Mouse (Mus musculus) limb, embryonic 11.5 days (tissue): ENCODE results near the gene Bean1. TPM values are rescaled to one million over a fixed set of nuclear protein-coding genes. Genes with fewer than 3 reads are reported as not detected.

ENCODE experiments used
- ATAC-seq: fragments of 200-750 bp; cut with Nextera tagmentation; 2 replicates; pipeline ENCODE4 v1.8.0; 2017; ENCODE audit warnings: low read depth; ENCODE audit not compliant: insufficient number of reproducible peaks, low FRiP score, low TSS enrichment
- DNase-seq: peaks from one replicate; pipeline ENCODE4 v3.0.0-alpha.2; 2015; ENCODE audit warnings: low spot score
- H3K27ac ChIP-seq: fragments of 300-500 bp; sonication (generic); replicated peaks from 2 replicates; pipeline ENCODE4 v1.5.1; 2014; ENCODE audit warnings: low read depth, mild to moderate bottlenecking, low read length
- H3K27me3 ChIP-seq: fragments of 300-500 bp; sonication (generic); 2 replicates; pipeline ENCODE4 v1.6.1; 2014; ENCODE audit warnings: mild to moderate bottlenecking, low read length, mixed read lengths; ENCODE audit not compliant: control insufficient read depth, insufficient read depth
- H3K36me3 ChIP-seq: fragments of 300-500 bp; sonication (generic); 2 replicates; pipeline ENCODE4 v1.6.1; 2014; ENCODE audit warnings: mild to moderate bottlenecking, low read length, moderate library complexity, mixed read lengths; ENCODE audit not compliant: control insufficient read depth, insufficient read depth
- H3K4me1 ChIP-seq: fragments of 300-500 bp; sonication (generic); 2 replicates; pipeline ENCODE4 v1.6.1; 2014; ENCODE audit warnings: low read length, mixed read lengths; ENCODE audit not compliant: control insufficient read depth, insufficient read depth
- H3K4me2 ChIP-seq: fragments of 300-500 bp; sonication (generic); 2 replicates; pipeline ENCODE4 v1.6.1; 2014; ENCODE audit warnings: low read depth, mild to moderate bottlenecking, moderate library complexity; ENCODE audit not compliant: severe bottlenecking
- H3K4me3 ChIP-seq: fragments of 300-500 bp; sonication (generic); 2 replicates; pipeline ENCODE4 v1.5.1; 2014; ENCODE audit warnings: low read depth, low read length
- H3K9ac ChIP-seq: fragments of 300-500 bp; sonication (generic); 2 replicates; pipeline ENCODE4 v1.6.1; 2014; ENCODE audit warnings: mild to moderate bottlenecking, low read length
- H3K9me3 ChIP-seq: fragments of 300-500 bp; sonication (generic); 2 replicates; pipeline ENCODE4 v1.6.1; 2016; ENCODE audit warnings: low read length; ENCODE audit not compliant: control insufficient read depth
- WGBS: fragments of 180-500 bp; shearing (Covaris S2); extraction: QIAGEN DNeasy Blood & Tissue Kit; methylation state at CpG from one replicate; pipeline ENCODE4 v1.1.7; 2014; 5-methylcytosine and 5-hydroxymethylcytosine counted together
- polyA plus RNA-seq: library from polyadenylated mRNA; unstranded; fragments of >200 nt; fragmentation: Nextera tagmentation; extraction: Ambion mirVana; gene quantifications from 2 replicates; pipeline ENCODE4 v1.2.1, GENCODE M21; 2014

Bean1 gene
- polyA plus RNA-seq, 1 experiment from 2014 or later, result 0.33 TPM

DNA sequence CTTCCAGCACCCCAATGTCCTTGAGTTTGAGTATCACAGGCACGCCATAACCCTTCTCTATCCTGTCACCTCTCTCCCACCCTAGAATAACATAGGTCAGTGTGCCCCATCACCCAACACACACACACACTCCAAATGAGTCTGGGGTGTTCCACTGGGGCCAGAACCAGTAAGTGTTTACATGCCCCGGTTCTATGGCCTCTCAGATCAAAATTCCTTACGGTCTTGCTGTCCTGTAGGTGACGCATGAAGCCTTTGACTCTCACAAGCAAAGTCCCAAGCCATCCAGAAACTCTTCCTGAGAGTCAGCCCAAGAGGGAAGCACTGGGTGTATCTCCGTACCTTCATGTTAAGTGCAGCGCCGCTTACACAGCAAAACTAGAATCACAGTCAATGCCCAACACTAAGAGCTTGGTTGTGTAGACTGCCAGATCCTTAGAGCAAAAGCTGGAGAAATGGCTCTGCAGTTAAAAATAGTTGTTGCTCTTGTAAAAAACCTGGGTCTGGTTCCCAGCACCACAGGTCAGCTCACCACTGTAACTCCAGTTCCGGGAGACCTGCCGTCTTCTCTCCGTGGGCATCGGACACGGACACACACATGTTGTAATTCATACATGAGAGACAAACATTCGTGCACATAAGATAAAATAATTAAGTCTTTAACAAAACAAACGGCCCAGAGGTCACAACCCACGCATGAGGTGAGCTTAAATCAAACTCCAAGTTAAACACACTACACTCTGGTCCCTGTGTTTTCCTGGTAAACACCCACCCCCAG, 23.3 kb upstream of the Bean1 start:
- DNase-seq (no peak), ATAC-seq (no peak)
- no peak overlapping the region for H3K27ac ChIP-seq
- WGBS, result 88% methylated on average over 15 of the region's 15 CpGs
- no peaks in the 10 kb centered on the region for H3K27me3 ChIP-seq
- no peak overlapping the region for H3K4me2 ChIP-seq
- no peak overlapping the region for H3K4me3 ChIP-seq
- no peak overlapping the region for H3K9ac ChIP-seq
- H3K4me1 ChIP-seq, result no peaks in the 10 kb centered on the region
- no peaks in the 10 kb centered on the region for H3K9me3 ChIP-seq
- H3K36me3 ChIP-seq, result no peaks in the 10 kb centered on the region

DNA sequence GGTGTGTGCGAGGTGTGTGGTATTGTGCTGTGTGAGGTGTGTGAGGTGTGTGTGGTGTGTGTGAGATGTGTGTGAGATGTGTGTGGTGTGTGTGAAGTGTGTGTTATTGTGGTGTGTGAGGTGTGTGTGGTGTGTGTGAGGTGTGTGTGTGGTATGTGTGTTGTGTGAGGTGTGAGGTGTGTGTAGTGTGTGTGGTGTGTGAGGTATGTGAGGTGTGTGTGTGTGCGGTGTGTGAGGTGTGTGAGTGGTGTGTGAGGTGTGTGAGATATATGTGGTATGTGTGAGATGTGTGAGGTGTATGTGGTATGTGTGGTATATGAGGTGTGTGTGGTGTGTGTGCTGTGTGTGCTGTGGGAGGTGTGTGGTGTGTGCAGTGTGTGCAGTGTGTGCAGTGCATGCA, 22.3 kb upstream of the Bean1 start:
- Histone ChIP-seq H3K9me3 (no peaks in the 10 kb centered on the region), H3K27me3 (no peaks in the 10 kb centered on the region), H3K27ac (no peak overlapping the region), H3K4me3 (no peak overlapping the region), H3K4me1 (no peaks in the 10 kb centered on the region), H3K36me3 (no peaks in the 10 kb centered on the region), H3K9ac (no peak overlapping the region), H3K4me2 (no peak overlapping the region)
- ATAC-seq (peak; percentile 60; the same call in 1 of the 2 replicates), DNase-seq (no peak)
- 90% methylated on average over 2 of the region's 2 CpGs for WGBS

GRCm38 (mm10) chr8:104160731-104161130, 9.5 kb upstream of the Bean1 start:
- Histone ChIP-seq H3K27me3 (no peaks in the 10 kb centered on the region), H3K9ac (no peak overlapping the region), H3K27ac (no peak overlapping the region), H3K9me3 (no peaks in the 10 kb centered on the region), H3K4me2 (no peak overlapping the region), H3K36me3 (no peaks in the 10 kb centered on the region), H3K4me1 (no peaks in the 10 kb centered on the region), H3K4me3 (no peak overlapping the region)
- 67% methylated on average over 5 of the region's 5 CpGs for WGBS
- DNase-seq (no peak), ATAC-seq (no peak)

DNA sequence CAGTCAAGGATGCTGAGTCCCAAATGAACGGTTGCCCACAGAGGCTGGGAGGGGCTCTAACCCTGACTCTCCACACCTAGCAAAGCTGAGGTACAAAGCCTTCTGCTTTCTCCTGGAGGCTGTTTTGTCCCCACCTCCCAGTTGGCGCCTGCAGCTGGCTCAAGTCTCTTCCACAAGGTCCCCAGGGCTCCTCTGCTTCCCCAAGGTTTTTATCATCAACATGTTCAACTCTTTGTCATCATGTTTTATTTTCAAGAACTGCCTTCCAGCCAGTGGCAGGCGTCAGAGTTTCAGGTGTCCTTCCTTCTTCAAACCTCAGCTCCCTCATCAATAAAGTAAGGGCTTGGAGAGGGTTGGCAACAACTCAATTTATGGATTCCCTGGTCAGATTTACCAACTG, 781 bp upstream of the Bean1 start:
- H3K9me3 ChIP-seq, result no peaks in the 10 kb centered on the region
- no peak overlapping the region for H3K4me3 ChIP-seq
- H3K27me3 ChIP-seq, result peaks cover 40% of the 10 kb centered on the region
- no peak overlapping the region for H3K9ac ChIP-seq
- DNase-seq, result no peak
- H3K4me2 ChIP-seq, result no peak overlapping the region
- no peak for ATAC-seq
- 74% methylated on average over 3 of the region's 3 CpGs for WGBS
- no peak overlapping the region for H3K27ac ChIP-seq
- no peaks in the 10 kb centered on the region; the same call in 1 of the 2 replicates for H3K4me1 ChIP-seq
- no peaks in the 10 kb centered on the region for H3K36me3 ChIP-seq

DNA sequence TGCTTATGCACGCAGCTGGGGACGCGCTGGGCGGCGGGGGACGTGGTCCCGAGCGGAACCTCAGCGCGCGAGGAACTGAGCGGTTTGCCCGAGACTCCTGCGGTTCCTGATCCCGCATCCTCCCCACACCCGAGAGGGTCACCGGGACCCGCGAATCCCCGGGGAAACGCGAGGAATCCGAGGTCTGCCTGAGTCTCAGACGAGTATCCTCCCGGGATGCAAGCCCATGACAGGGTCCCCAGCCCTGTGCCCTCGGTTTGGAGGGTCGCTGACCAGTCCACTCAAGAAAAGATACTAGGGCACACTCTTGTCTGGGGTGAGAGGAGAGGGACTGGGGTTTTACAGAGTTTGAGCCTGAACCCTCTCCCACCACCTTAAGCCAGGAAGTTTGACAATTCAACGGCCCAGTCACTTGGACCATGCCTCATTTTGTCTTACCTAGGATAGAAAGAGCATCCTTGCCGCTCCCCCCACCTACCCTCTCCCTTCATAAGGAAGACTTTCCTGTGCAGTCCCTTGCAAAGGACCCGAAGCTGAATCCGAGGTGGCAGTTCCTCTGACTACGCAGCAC, 893 bp downstream of the Bean1 start:
- no peaks in the 10 kb centered on the region; the same call in 1 of the 2 replicates for H3K4me1 ChIP-seq
- H3K9ac ChIP-seq, result peak overlapping the region; percentile 52
- no peaks in the 10 kb centered on the region for H3K9me3 ChIP-seq
- peak overlapping the region; percentile 48 for H3K4me3 ChIP-seq
- H3K36me3 ChIP-seq, result no peaks in the 10 kb centered on the region
- ATAC-seq (no peak), DNase-seq (no peak)
- H3K27me3 ChIP-seq, result peaks cover 40% of the 10 kb centered on the region
- peak overlapping the region; percentile 88 for H3K4me2 ChIP-seq
- no peak overlapping the region for H3K27ac ChIP-seq
- WGBS, result 5% methylated on average over 32 of the region's 32 CpGs

DNA sequence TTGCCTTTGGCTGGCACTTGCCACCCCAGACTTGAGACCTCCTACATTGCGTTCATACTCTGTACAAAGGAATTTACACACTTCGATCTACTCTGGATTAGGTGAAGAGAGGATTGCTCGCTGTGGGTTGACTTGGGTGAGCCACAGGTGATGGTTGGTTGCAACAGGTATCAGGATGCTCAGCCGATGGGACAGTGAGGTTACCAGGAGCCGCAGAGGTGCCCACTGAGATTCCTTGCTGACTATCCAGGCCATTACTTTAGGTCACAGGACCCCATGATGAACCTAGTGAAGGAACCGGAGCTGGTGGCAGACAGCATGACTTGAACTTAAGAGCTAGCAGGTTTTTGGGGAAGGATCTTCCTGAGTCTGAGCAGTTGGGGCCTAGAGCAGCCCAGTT, 2.2 kb downstream of the Bean1 start:
- Histone ChIP-seq H3K36me3 (no peaks in the 10 kb centered on the region), H3K27ac (no peak overlapping the region), H3K4me2 (no peak overlapping the region), H3K4me3 (no peak overlapping the region), H3K9me3 (no peaks in the 10 kb centered on the region), H3K27me3 (peaks cover 40% of the 10 kb centered on the region), H3K9ac (no peak overlapping the region), H3K4me1 (no peaks in the 10 kb centered on the region; the same call in 1 of the 2 replicates)
- WGBS, result 90% methylated on average over 6 of the region's 6 CpGs
- DNase-seq (peak; percentile 17), ATAC-seq (no peak)

DNA sequence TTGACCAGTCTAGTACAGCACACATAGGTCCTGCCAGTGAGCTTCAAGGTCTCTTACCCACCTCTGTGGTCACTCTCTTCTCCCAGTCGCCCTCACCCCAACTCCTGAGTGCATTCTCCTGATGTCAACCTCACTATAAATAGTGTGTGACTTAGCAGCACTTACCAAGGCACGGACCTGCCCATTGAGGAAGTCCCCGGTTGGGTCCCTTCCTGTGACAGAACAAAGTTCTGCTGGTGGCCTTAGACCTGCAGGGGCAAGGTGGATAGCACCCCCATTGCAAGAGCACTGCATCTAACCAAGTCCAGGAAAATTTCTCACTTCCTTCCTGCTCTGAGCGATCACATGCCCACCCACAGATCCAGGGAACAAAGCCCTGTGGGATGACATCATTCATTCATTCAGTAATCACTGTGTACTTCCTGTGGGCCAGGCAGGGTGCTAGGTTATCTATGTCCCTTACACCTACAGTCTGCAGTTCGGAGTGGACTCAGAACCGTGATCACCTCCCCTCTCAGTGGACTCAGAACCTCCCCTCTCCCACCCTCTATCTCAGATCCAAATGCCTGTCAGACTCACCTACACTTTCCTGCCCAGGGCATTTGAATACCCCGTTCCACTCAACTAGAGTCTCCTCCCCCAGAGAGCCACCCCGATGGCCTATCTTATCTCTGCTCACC, 5.7 kb downstream of the Bean1 start:
- H3K9ac ChIP-seq, result no peak overlapping the region
- DNase-seq (no peak), ATAC-seq (0 out of 2 replicates have a peak, but pooled peaks have one; percentile 32)
- H3K4me2 ChIP-seq, result no peak overlapping the region
- 79% methylated on average over 8 of the region's 8 CpGs for WGBS
- H3K27ac ChIP-seq, result no peak overlapping the region
- H3K27me3 ChIP-seq, result peaks cover 26% of the 10 kb centered on the region
- H3K4me1 ChIP-seq, result no peaks in the 10 kb centered on the region
- no peak overlapping the region for H3K4me3 ChIP-seq
- H3K36me3 ChIP-seq, result no peaks in the 10 kb centered on the region
- H3K9me3 ChIP-seq, result no peaks in the 10 kb centered on the region

- Histone ChIP-seq H3K9ac (no peak overlapping the region), H3K27ac (no peak overlapping the region), H3K36me3 (no peaks in the 10 kb centered on the region), H3K9me3 (no peaks in the 10 kb centered on the region), H3K4me3 (no peak overlapping the region), H3K4me1 (no peaks in the 10 kb centered on the region), H3K4me2 (no peak overlapping the region), H3K27me3 (peaks cover 16% of the 10 kb centered on the region)
- 74% methylated on average over 4 of the region's 4 CpGs for WGBS
- DNase-seq (no peak), ATAC-seq (no peak)
Measured at GRCm38 (mm10) chr8:104177054-104177453, 6.8 kb downstream of the Bean1 start.
